Mouse (Mus musculus) thymus, adult 18-20 months (tissue): ENCODE results near the gene Cutal.
"Not testable (repeated sequence)": the region's sequence is repeated elsewhere in the genome, so short reads cannot be mapped to it uniquely, and the experiment has no call there.

Experiments used
- DNase-seq, 2 experiments: peaks; one replicate each; pipeline ENCODE4 v3.0.0; 2022; ENCODE audit warnings: mixed read lengths in 2 of 2

The Cutal gene

GRCm38 (mm10) chr2:34874271-34874670 lies at the start of gene Cutal:
Gene Cutal (plus strand): TSS chr2:34874396.
- DNase-seq = no peak

GRCm38 (mm10) chr2:34825827-34826459 lies 48.3 kb upstream of the Cutal start, which contains the start of gene Fbxw2:
Gene Fbxw2 (minus strand): TSS chr2:34826311.
- DNase-seq = peak; percentile 77 to 78

- no peak for DNase-seq
Measured at GRCm38 (mm10) chr2:34826460-34827231, 47.5 kb upstream of the Cutal start.

- DNase-seq = no peak
Measured at GRCm38 (mm10) chr2:34827591-34827990, 46.6 kb upstream of the Cutal start.

- DNase-seq = no peak
Measured at GRCm38 (mm10) chr2:34828026-34828425, 46.2 kb upstream of the Cutal start.

- not testable (repeated sequence) for DNase-seq
Measured at GRCm38 (mm10) chr2:34830066-34830465, 44.1 kb upstream of the Cutal start.

GRCm38 (mm10) chr2:34832766-34833457 lies 41.3 kb upstream of the Cutal start, which contains the start of gene Gm34653:
Gene Gm34653 (plus strand): TSS chr2:34833007.
- DNase-seq = not testable (repeated sequence)

- no peak for DNase-seq
Measured at GRCm38 (mm10) chr2:34833624-34834023, 40.6 kb upstream of the Cutal start.

GRCm38 (mm10) chr2:34835669-34836068 lies 38.5 kb upstream of the Cutal start:
- no peak for DNase-seq

- not testable (repeated sequence) for DNase-seq
Measured at GRCm38 (mm10) chr2:34840143-34840542, 34.1 kb upstream of the Cutal start.

GRCm38 (mm10) chr2:34841706-34842105 lies 32.5 kb upstream of the Cutal start:
- no peak for DNase-seq

- no peak for DNase-seq
Measured at GRCm38 (mm10) chr2:34843211-34843939, 30.8 kb upstream of the Cutal start.

- DNase-seq = no peak
Measured at GRCm38 (mm10) chr2:34847702-34848101, 26.5 kb upstream of the Cutal start.

- no peak for DNase-seq
Measured at GRCm38 (mm10) chr2:34855265-34855664, 18.9 kb upstream of the Cutal start.

- DNase-seq = no peak
Measured at GRCm38 (mm10) chr2:34857728-34858127, 16.5 kb upstream of the Cutal start.

GRCm38 (mm10) chr2:34869680-34870079 lies 4.5 kb upstream of the Cutal start:
- no peak for DNase-seq

- DNase-seq = peak; percentile 90 to 95
Measured at GRCm38 (mm10) chr2:34870520-34871474, 3.4 kb upstream of the Cutal start.

- no peak for DNase-seq
Measured at GRCm38 (mm10) chr2:34874816-34875345, 685 bp downstream of the Cutal start, which contains the start of gene Psmd5. Gene Psmd5 (minus strand): TSS chr2:34874968.

GRCm38 (mm10) chr2:34880054-34880453 lies 5.9 kb downstream of the Cutal start:
- DNase-seq = no peak

GRCm38 (mm10) chr2:34882757-34883156 lies 8.6 kb downstream of the Cutal start:
- DNase-seq = no peak

- DNase-seq = no peak
Measured at GRCm38 (mm10) chr2:34883190-34883589, 9.0 kb downstream of the Cutal start.
